In genomic region chr4:54966161-54966806, GRCm38 (mm10) we compare ENCODE assay signal across 7 mouse cellular contexts. TPM values are rescaled to one million over a fixed set of nuclear protein-coding genes. Genes with fewer than 3 reads are reported as not detected.
DNase-seq lines count a peak whose midpoint lies in the region; ATAC-seq lines count a peak whose summit lies in the region.

No protein-coding gene starts in this region.

- no peak overlapping the region for H3K4me2 ChIP-seq in forebrain, embryonic 16.5 days (ENCODE audit: low read length)
- peak overlapping the region; percentile 42 for H3K4me2 ChIP-seq in hindbrain, embryonic 15.5 days
- H3K4me2 ChIP-seq in midbrain, embryonic 14.5 days (ENCODE audit: low read length): peak overlapping the region; percentile 3; the same call in 1 of the 2 replicates

- no peak overlapping the region for H3K9ac ChIP-seq in forebrain, embryonic 16.5 days (replicated peaks; ENCODE audit: low read depth, low read length)
- no peak overlapping the region for H3K9ac ChIP-seq in hindbrain, embryonic 15.5 days
- H3K9ac ChIP-seq in midbrain, embryonic 14.5 days (replicated peaks; ENCODE audit: low read length): no peak overlapping the region

- no peak overlapping the region for H3K4me3 ChIP-seq in forebrain, embryonic 16.5 days (replicated peaks; ENCODE audit: low read length)
- H3K4me3 ChIP-seq in hindbrain, embryonic 15.5 days: no peak overlapping the region
- H3K4me3 ChIP-seq in midbrain, embryonic 14.5 days (replicated peaks; ENCODE audit: low read depth, low read length): no peak overlapping the region

- H3K9me3 ChIP-seq in forebrain, embryonic 16.5 days (ENCODE audit: control insufficient read depth, low read length): no peaks in the 10 kb centered on the region
- no peaks in the 10 kb centered on the region for H3K9me3 ChIP-seq in hindbrain, embryonic 15.5 days
- no peaks in the 10 kb centered on the region for H3K9me3 ChIP-seq in midbrain, embryonic 14.5 days (ENCODE audit: control insufficient read depth, low read length)

- intact Hi-C loops in left cerebral cortex, postnatal 10 days (cut with DNase I): no loop called here

- H3K36me3 ChIP-seq in forebrain, embryonic 16.5 days (ENCODE audit: control insufficient read depth, insufficient read depth): 0 out of 2 replicates have a peak, but pooled peaks cover 2% of the 10 kb centered on the region
- H3K36me3 ChIP-seq in hindbrain, embryonic 15.5 days: no peaks in the 10 kb centered on the region
- H3K36me3 ChIP-seq in midbrain, embryonic 14.5 days (ENCODE audit: control insufficient read depth, insufficient read depth, low read length): peaks cover 24% of the 10 kb centered on the region

- peak; percentile 18 for DNase-seq in MN1 (ENCODE audit: low spot score)
- peak; percentile 55 for DNase-seq in Muller cell, postnatal 12 days (ENCODE audit: inconsistent ontology term)
- peak; percentile 34 to 57 for DNase-seq in left cerebral cortex, postnatal 10 days (ENCODE audit: extremely low spot score in 1 of 2, low spot score in 2 of 2)
- peak; percentile 52 for DNase-seq in midbrain, embryonic 14.5 days
- DNase-seq in thymus, postnatal 4 days: no peak

- no peak overlapping the region for H3K27ac ChIP-seq in forebrain, embryonic 16.5 days (ENCODE audit: low read length)
- H3K27ac ChIP-seq in hindbrain, embryonic 15.5 days (replicated peaks): peak overlapping the region; percentile 63
- H3K27ac ChIP-seq in midbrain, embryonic 14.5 days (replicated peaks; ENCODE audit: low read depth, low read length): 0 out of 2 replicates have a peak overlapping the region, but pooled peaks have one; percentile 28

- H3K4me1 ChIP-seq in forebrain, embryonic 16.5 days (replicated peaks; ENCODE audit: control insufficient read depth, insufficient read depth, low read length): peaks cover 38% of the 10 kb centered on the region
- peaks cover 49% of the 10 kb centered on the region for H3K4me1 ChIP-seq in hindbrain, embryonic 15.5 days (replicated peaks)
- H3K4me1 ChIP-seq in midbrain, embryonic 14.5 days (ENCODE audit: control insufficient read depth, insufficient read depth, low read length): peaks cover 16% of the 10 kb centered on the region; the same call in 1 of the 2 replicates

- H3K27me3 ChIP-seq in forebrain, embryonic 16.5 days (replicated peaks; ENCODE audit: control insufficient read depth, insufficient read depth, low read length): no peaks in the 10 kb centered on the region
- H3K27me3 ChIP-seq in hindbrain, embryonic 15.5 days: no peaks in the 10 kb centered on the region
- H3K27me3 ChIP-seq in midbrain, embryonic 14.5 days (ENCODE audit: control insufficient read depth, insufficient read depth, low read length): no peaks in the 10 kb centered on the region

- WGBS in forebrain, embryonic 16.5 days: 51% methylated on average over 17 of the region's 17 CpGs
- WGBS in hindbrain, embryonic 15.5 days: 39% methylated on average over 17 of the region's 17 CpGs
- WGBS in midbrain, embryonic 14.5 days: 70% methylated on average over 17 of the region's 17 CpGs

- ATAC-seq in forebrain, embryonic 16.5 days: peak; percentile 37; the same call in 1 of the 2 replicates
- peak; percentile 65 for ATAC-seq in hindbrain, embryonic 15.5 days (ENCODE audit: low FRiP score, low read depth)
- ATAC-seq in midbrain, embryonic 14.5 days (ENCODE audit: low FRiP score, low TSS enrichment): no peak

RNA-seq across cellular contexts. Expression of gene Zfp462, which starts 21.4 kb away (rescaled TPM):
- polyA plus RNA-seq in forebrain, embryonic 16.5 days (2015; fragmentation: Nextera tagmentation; extraction: Ambion mirVana): 20.5 and 22.2 TPM in 2 replicates
- 9.6 and 10.7 TPM in 2 replicates for polyA plus RNA-seq in hindbrain, embryonic 15.5 days (2015; fragmentation: Nextera tagmentation; extraction: Ambion mirVana)
- 10 to 100 TPM; 66.6 to 72.6 TPM for total RNA-seq in left cerebral cortex, postnatal 10 days (2021)
- 19.6 and 25.6 TPM in 2 replicates for polyA plus RNA-seq in midbrain, embryonic 14.5 days (2014; fragmentation: Nextera tagmentation; extraction: Ambion mirVana)
